Mouse (Mus musculus) bone marrow, adult 2 months (tissue): ENCODE results near the gene Abhd17a.

Source experiments
- CTCF ChIP-seq: fragments of 200-500 bp; IDR thresholded peaks from 2 replicates; pipeline ENCODE4 v1.5.1; 2011; ENCODE audit warnings: low read length, control low read depth; ENCODE audit not compliant: control insufficient read depth, insufficient read depth
- POLR2A ChIP-seq: fragments of 200-500 bp; IDR thresholded peaks from 2 replicates; pipeline ENCODE4 v1.6.1; 2011; ENCODE audit warnings: low read depth, mild to moderate bottlenecking, control low read depth, low read length, borderline replicate concordance; ENCODE audit not compliant: control insufficient read depth

GRCm38 (mm10) chr10:80585581-80585980 is 4.6 kb downstream of the Abhd17a start:
- TF ChIP-seq CTCF, result no peak
- TF ChIP-seq POLR2A, result no peak
